Mouse (Mus musculus): ENCODE measurements around the gene Nipsnap2.

DNA sequence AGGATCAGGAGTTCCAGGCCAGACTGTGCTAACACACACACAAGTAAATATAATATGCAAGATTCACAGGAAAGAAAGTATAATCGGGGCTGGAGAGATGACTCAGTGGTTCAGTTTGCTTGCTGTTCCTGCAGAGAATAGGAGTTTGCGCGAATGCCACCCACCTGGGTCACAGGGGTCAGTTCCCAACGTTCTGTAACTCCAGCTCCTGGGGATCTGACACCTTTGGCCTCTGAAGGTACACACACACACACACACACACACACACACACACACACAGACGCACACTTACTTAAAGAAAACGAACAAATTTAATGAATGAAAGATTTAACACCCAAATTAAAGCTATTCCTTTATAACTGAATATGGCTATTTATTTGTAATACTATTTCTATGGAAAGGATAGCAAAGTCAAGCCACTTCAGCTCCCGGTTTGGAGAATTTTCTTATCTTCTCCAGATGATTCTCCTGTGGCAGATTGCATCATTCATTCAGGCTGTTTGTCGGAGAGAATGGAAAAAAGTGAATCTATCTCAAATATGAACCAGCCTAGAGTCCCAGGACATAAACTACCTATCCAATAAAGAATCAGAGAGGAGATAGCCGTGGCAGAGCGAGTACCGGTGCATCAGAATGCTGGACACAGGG lies 53.6 kb downstream of the Nipsnap2 start:
- TF ChIP-seq EP300 (IDR thresholded peaks at IDR 0.05; ENCODE audit: low read depth) (no peak), CTCF (IDR thresholded peaks at IDR 0.05; ENCODE audit: low read depth) (no peak)
